Mouse (Mus musculus) adrenal gland, postnatal 36 days (tissue): Measurements from ENCODE around the gene Upp2. TPM values are rescaled to one million over a fixed set of nuclear protein-coding genes. Genes with fewer than 3 reads are reported as not detected.
A peak's percentile ranks its signal among the peaks of the same experiment; 100 is the strongest.

Source experiments
- DNase-seq, 2 experiments: peaks; one replicate each; pipeline ENCODE4 v3.0.0; 2021; ENCODE audit warnings: mixed read lengths in 1 of 2
- total RNA-seq, 2 experiments: library from RNA; stranded (reverse); gene quantifications; 2 replicates each; pipeline ENCODE4 v1.2.3; 2021

Gene Upp2
- total RNA-seq, 2 experiments from 2014 or later, result 12.5 to 16.0 TPM

DNA sequence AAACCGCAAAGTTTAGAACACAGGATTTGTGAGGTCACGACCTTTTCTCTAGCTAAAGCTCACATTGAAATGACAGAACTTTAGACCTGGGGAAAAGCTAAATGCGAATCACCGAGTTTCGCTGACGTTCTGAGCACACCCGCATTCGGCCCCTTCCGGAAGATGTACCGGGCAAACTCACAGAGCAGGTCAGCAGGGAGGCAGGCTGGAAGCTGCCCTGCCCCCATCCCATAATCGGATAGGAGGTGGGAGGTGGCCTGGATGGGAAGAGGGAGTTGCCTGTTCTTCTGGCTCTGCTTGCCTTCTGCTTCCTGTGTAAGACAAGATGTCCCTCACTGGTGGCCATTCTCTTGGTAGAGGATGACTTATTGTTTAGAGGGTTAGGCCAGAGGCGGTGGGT is 112.9 kb downstream of the Upp2 start:
- DNase-seq, result no peak

DNA sequence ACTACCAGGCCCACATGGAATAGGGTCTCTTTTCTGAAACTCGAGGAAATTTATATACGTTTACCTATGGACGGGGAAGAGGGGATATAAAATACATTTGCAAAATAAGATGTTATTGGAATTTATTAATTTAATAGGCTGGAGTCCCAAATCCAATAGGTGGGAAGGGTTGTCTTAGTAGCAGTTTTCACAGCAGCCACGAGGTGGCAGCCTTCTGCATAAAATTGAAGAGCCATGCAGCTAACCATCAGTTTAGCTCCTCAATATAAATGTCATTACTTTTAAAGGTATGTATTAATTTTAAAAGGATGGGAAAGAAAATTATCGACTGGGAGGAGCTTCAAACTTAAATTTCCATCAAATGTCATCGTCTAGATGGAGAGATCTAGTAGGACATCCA is 113.7 kb downstream of the Upp2 start:
- peak; percentile 74 to 80 for DNase-seq

DNA sequence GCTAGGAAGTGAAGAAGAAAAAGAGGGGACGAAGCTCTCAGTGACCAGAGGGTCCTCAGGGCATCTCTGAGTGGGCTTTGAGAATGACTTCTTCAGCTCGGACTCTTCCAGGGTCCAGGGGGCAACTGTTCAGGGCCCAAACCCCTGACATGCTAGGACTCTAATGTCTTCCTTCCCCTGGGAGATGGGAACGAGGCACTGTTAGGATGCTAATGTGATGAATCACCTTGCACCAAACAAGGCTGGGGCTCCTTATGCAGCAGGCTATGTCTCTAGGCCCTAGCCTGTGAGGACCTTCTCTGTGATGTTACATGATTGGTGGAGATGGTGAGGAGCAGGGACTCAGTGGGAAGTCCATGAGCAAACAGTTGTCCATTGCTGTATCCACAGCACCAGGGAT is 114.3 kb downstream of the Upp2 start:
- no peak for DNase-seq

DNA sequence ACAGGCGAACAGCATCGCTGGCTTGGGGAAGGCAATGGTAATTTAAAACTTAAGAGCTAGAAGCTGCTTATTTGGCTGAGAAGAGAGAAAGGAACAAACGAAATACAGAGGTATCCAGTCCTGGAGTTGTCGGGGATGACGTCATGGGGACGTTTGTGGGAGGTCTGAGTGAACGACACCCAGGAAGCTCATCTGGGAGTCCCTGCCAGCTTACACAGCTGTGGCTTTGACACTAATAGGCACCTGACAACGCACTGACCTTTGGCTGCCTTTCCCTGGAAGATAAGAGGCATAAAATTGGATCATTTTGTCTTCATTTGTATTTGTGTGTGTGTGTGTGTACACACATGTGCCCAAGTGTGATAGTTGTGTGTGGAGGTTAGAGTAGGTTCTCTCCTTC is 130.4 kb downstream of the Upp2 start:
- peak in 1 of 2 experiments; percentile 12 for DNase-seq

DNA sequence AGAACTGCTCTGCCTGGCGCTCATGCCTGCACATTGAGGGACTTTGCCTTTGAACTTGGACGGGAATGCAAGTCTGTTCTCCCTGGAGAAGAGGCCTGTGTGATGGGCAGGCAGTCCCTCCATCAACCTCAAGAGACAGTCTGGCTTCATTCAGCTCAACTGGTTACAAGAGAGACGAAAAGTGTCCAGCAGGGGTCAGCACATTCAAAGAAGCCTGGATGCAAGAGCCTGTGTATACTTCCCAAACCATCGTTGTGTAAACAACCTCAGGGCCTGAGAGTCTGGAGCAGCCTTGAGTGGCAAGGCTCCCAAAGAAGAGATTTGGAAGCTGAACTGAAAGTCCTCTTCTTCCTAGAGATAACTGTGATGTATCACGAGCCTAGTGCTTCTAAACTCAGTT is 132.8 kb downstream of the Upp2 start:
- DNase-seq, result peak; percentile 74 to 83

DNA sequence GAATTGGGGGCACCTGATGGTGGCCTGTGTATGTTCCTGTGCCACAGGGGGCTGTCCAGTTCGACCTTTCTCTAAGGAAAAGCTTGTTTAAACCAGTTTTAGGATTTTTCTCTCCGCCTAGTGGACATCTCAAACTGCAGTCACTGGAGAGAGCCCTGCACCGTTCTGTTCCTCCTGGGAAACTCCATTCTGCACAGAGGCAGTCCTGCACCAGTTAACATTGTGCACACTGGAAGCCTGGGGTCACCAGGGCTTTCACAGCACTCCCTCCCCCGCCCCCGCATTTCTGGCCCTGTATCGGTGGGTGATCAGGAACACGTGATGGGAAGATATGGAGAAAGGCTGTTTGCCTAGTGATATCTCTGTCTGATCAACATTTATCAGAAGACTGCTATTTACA is 133.3 kb downstream of the Upp2 start:
- no peak for DNase-seq

DNA sequence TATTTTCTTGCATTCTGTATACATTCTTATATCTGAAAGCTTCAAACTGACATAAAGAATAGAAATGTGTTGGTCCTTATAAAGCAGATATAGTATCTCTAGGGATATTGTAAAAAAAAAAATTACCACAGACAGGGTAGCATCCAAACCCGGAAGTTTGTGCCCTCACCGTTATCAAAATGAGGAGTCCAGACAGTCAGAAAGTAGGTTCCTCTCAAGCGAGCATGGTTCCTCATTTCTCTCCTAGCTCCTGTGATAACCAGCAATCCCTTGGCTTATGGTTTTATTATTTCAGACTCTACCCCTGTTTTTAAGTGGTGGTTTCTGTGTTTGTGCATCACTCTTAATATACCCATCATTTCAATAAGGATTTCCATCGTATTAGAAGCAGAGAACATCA is 134.5 kb downstream of the Upp2 start:
- no peak for DNase-seq

DNA sequence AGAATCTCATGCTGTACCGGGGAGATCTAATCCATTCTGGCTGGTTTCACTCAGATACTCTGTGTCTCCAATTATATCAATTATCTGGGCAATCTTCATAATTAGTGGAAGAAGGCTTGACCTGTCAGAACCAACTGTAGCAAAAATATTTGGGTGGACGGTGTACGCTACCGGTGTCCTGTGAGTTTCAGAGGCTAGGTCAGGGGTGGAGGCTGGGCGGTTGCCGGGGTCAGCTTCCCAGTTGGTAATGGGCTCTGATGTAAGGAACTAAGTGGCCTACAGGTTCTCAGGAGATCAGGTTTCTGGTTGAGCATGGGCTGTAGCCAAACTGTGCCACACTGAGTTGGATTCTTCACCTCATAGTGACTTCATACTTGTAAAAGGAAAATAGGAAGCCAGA is 136.1 kb downstream of the Upp2 start:
- no peak for DNase-seq

DNA sequence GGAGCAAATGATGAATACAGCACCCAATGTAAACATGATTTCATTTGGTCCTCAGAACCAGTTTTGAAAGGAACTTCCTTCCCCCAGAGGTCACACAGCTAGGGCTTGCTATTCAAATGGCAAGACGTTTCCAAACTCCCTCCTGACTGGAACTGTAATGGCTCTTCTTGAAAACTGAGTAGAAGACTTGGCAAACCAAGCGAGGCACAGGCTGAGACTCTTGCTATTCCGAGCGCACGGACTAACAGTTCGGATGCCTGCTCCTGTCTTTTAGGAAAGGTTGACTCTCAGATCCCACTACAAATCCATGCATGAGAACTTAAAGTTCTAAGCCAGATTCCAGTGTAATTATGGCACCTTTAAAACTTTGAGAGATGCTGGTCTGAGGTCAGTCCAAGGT is 136.5 kb downstream of the Upp2 start:
- DNase-seq, result no peak

DNA sequence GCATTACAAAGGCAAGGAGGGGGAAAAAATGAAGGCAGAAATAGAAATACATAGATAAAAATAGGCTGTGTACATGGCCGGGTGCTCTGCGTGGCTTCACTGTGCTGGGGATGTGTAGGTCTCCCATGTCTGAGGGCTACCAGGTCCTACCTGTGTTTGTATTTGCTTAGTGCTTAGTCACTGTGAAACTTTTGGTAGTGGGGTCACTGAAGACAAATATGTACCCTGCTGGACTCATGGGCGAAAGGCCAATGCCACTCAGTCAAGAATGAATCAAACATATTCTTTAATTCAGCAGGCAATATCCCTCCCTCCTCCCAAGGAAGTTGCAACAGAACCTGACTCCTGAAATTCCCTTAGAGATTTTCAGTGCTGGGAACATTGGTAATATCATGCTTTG is 137.5 kb downstream of the Upp2 start:
- no peak for DNase-seq

DNA sequence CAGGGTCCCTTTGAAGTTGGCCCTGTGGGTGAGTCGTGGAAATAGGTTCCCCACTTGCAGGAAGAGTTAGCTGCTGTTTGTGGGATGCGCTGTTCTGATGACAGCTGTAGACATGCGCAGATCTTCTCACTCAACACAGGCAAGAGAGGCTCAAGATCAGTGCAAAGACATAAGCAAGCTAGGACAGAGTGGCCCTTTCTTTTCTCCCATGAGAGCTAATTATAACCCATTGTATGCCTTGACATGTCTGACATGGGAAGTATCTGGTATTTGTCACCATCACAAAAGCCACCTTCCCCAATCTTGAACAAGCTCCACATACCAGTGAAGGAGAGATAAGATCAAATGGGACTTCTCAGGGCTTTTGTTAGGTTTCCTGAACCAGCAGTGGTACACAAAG is 140.6 kb downstream of the Upp2 start:
- no peak for DNase-seq

DNA sequence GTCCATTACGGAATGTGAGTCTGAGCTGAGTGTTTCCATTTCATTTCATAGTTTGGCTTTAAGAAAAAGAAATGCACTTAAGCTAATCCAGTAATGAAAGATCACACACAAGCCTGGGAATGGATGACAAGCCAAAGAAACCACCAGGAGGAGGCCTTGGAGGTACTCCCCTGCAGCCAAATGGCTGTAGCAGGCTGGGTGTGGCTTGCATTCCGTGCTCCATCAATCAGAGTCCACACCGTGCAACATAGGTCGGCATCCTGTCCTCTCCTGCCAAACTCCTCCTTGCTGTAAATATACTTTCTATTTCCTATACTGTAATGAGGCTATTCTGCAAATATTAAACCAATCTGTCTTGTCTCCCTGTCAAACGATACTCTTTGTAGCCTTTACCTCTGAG is 143.1 kb downstream of the Upp2 start:
- peak in 1 of 2 experiments; percentile 6 for DNase-seq

DNA sequence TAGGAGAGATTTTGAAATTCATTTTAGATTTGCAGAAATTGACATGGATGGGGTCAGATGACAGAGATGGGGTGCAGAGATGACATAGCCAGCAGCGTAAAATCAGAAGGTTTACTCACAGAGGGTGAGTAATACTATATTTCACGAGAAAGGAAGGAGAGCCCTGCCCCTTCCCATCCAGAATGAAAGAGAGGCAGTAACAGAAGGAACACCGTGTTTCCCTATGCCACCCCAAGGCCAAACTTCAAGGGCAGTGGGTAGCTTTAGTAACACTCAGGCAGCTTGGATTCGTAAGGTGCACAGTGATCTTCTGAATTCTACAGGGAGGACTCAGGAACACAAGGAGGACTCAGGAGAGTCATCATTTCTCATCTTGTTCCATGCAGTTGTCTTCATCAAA is 144.0 kb downstream of the Upp2 start:
- DNase-seq, result peak; percentile 11 to 62

DNA sequence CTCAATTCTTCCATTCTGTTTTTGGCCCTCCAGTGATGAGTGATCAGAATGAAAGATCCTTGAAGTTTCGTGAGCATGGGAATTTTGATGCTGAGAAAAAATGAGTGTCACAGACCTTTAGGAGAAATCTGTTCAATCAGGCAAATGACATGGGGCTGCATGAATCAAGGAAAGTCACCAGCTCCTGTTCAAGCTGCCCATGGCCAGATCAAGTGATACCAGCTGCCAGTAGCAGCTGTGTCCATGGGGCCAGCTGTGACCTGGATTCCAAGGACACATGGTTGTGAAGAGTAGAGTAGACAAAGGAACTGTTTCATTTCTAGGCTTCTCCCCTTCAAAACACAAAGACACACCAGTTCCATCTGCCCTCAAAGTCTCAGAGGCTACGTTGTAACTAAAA is 144.4 kb downstream of the Upp2 start:
- peak; percentile 15 to 16 for DNase-seq

DNA sequence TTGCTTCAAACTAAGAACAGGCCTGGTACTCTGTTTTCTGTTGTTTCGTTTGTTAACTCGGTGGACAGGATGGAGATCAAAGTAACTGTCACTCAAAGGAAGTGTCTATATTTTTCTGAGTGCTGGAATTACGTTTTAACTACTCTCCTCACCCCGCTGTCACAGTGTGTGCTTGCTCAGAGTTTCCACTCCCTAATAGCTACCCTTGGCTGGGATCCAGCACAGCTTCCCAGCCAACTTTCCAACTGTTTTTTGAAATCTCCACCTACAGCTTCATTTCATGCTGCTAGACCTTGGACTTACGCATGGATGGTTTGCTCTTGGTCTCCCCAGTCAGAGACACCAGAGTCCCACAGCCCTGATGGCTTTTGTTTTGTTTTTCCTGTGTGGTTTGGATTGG is 144.8 kb downstream of the Upp2 start:
- peak; percentile 64 to 65 for DNase-seq

DNA sequence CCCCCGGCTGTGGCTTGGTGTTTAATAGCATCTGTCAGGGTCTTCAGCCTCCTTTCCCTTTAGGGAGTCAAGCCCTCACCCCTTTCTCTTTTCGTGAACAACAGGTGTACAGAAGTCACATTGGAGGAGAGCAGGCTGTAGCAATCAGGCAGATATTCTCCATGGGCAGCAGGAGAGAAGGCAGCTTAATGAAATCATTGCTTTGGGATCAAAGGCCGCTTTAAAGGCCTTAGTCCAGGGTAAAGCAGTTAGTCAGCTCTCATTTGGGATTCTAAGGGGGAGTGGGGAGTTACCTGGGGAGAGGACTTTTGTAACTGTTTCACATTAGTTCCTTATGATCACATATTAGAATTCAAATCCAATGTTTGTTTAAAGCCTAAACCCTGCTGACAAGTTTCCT is 150.8 kb downstream of the Upp2 start:
- DNase-seq, result no peak

DNA sequence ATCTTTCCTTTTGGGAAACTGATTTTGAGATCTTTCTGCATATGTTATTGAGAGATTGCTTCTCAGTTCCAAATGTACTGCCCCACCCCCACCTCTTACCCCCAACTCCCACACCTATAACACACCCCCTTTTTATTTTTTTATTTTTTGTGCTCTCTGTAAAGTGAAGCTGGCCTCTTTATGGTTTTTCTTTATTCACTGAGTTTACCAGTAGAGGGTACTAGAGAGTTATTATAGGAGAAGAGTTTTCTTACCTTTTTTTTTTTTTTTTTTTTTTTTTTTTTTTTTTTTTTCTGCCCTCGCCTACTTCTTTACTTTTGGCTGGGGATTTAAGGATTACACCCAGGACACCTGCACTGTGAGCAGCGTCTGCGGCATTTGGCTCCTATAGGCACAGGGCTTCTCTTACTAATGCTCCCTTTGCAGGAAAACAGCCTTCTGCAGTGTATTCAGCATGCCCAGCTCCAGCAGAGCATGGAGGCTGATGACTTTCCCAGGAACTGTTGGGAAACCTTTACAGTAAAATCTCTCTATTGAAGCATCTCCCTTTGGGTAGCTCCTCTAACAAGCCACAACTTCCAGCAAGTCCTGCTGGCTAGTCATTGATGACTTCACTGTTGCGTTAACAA is 170.2 kb downstream of the Upp2 start:
- DNase-seq, result no peak

DNA sequence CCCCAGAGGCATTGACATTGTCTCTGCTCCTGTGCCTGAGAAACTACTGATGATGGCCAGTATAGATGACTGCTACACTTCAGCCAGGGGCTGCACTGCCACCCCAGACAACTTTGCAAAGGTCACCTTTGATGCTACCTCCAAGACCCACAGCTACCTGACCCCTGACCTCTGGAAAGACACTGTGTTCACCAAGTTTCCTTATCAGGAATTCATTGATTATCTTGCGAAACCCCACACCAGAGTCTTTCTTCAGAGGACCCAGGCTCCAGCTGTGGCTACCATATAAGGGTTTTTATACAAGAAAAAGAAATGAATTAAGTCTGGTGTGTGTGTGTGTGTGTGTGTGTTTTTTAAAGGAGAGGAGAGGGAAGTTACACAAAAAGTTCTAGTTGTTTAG is 174.1 kb downstream of the Upp2 start:
- no peak for DNase-seq

DNA sequence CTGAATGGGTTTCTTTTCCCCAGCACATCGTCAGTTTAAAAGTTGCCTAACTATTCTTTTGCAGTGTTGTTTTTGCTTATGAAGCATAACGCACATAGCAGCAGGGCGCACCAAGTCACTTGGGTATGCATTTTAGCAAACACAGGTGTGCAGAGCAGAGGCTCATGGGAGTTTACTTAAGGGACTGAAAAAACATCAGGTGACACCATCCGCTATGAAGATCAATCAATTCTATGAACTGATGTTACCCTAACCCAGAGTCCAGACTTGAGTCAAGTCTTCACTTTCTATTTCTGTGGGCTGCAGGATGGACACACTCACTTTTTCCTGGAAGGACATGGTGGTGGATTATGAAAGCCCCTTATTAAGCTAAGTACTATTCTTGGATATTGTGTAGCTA is 174.9 kb downstream of the Upp2 start:
- no peak for DNase-seq

DNA sequence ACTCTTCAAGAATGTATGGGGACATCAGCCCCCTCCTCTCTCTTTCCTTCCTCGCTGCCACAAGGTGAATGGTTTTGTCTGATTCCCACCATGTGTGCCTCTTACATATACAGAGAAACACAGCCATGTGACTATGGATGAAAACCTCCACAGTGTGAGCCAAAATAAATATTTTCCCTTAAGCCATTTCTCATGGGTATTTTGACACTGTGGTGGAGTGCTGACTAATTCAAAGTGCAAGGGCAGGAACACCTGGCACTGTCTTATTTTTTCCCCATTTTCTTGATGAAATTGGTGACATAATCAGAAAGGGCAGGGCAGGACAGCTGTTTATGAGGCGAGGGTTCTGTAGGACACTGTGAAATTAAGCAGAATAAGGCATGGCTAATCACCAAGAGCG is 176.3 kb downstream of the Upp2 start:
- DNase-seq, result no peak

DNA sequence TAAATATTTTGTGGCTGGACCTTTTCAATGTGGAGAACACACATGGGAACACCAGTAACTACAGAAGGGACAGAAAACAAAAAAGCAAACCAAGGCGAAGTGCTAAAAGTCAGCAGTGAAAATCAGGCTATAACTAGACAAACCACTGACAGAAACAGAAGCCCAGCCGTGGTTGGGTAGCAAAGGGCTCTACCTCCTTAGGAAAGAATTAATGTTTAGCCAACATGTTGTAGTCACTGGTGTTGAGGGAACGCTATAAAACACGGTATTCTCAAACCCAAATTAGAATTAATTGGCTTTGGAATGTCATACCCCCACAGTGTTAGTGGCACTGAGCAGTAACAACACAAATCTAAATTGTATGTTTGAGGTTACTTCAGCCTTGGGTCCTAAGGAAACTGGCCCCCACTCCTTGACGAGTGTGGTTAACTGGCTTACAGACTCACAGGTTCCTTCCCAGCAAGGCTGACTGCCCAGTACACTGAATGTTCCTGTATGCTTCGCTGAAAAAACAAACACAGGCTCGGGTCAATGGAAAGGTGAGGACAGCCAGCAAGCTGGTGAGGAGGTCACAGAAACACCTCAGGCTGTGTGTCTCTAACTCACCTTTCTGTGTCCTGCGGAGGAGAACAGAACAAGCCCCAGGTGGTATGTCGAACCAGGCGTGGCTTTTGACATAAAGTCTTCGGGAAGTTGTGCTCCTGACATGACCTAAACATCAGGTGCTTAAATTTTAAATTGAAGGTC is 180.6 kb downstream of the Upp2 start:
- no peak for DNase-seq

DNA sequence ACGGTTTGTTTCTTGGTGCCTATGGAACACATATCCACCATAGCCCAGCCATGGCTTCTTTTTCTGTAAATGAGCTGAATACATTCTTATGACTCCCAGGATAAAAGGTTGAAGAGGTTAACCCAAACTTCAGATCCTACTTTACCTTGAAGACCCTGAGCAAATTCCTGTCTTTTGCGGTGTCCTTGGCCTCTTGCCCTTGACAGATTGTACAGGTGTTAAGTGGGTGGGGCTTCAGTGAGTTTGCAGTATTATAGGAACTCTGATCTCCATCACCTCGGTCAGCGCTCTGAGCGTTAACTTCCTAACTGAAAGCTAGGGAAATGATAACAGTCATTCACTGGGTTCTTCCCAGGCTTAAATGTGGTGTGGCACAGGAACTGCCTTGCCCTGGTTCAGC is 181.2 kb downstream of the Upp2 start:
- DNase-seq, result no peak

DNA sequence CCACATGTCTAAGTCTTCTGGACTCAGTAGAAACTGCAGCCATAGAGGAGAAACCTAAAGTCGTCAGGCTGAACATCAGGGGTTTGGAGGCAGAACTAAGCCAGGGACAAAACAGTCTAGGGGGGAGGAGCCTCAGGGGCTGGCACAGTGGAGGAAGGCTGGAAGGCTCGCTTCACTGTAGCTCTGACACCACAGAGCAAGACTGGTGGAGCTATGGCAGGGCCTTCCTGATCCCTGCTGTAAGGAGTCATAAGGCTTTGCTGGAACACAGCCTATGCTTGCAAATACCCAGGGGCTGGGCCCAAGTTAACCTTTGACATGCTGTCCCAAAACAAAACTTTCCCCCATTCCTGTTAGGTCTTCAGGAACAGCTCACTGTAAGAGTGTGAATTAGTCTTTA is 185.8 kb downstream of the Upp2 start:
- DNase-seq, result no peak

DNA sequence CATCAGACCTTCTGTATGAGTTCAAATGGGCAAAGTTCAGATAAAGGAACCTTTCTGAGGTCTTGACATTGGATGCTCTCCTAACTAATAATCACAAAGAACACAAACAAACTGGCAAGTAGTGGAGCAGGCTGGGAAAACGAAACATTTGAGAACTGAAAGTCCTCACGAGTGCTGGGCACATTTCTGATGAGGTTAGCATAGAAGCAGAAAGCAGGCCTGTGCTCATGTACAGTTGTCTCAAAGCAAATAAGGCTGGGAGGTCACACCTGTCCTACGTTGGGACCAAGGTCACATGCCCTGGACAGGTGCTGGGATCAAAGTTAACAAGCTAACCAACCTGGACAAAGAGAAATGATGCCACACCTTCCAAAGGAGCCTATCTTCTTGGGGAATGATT is 187.6 kb downstream of the Upp2 start:
- no peak for DNase-seq
